13 mouse cellular contexts compared by ENCODE assay signal in genomic region chr13:59795807-59796465, GRCm38 (mm10). TPM values are rescaled to one million over a fixed set of nuclear protein-coding genes. Genes with fewer than 3 reads are reported as not detected.
DNase-seq lines count a peak whose midpoint lies in the region; ATAC-seq lines count a peak whose summit lies in the region.
"Had no signal": no experiment of that assay in that cellular context is flagged by ENCODE, and none has a peak within 500 bp of the region (broad histone marks: within the 10 kb centered on the region; RNA-seq: fewer than 3 reads in every experiment).

No protein-coding gene starts in this region.

- H3K4me1 ChIP-seq in heart, embryonic 12.5 days (replicated peaks): 0 out of 2 replicates have a peak, but pooled peaks cover 3% of the 10 kb centered on the region
- H3K4me1 ChIP-seq in liver, embryonic 15.5 days (replicated peaks): peaks cover 73% of the 10 kb centered on the region
- no peaks in the 10 kb centered on the region for H3K4me1 ChIP-seq in stomach, embryonic 16.5 days (ENCODE audit: control insufficient read depth, insufficient read depth, low read length)
- H3K4me1 ChIP-seq: limb, embryonic 10.5 days had no signal

- H3K27ac ChIP-seq in heart, embryonic 12.5 days (ENCODE audit: poor library complexity, severe bottlenecking): no peak overlapping the region
- peak overlapping the region; percentile 97 for H3K27ac ChIP-seq in liver, embryonic 15.5 days (replicated peaks)
- no peak overlapping the region for H3K27ac ChIP-seq in stomach, embryonic 16.5 days (ENCODE audit: low read length)
- H3K27ac ChIP-seq: limb, embryonic 10.5 days had no signal

- no peak overlapping the region for H3K4me2 ChIP-seq in heart, embryonic 12.5 days
- H3K4me2 ChIP-seq in liver, embryonic 15.5 days: peak overlapping the region; percentile 57
- no peak overlapping the region for H3K4me2 ChIP-seq in stomach, embryonic 16.5 days (ENCODE audit: low read depth, low read length)

- 85% methylated on average over 6 of the region's 6 CpGs for WGBS in heart, embryonic 12.5 days
- 29% methylated on average over 6 of the region's 6 CpGs for WGBS in liver, embryonic 15.5 days (ENCODE audit: insufficient replicate concordance)
- 89% methylated on average over 6 of the region's 6 CpGs for WGBS in stomach, embryonic 16.5 days

- H3K9me3 ChIP-seq in heart, embryonic 12.5 days (replicated peaks): no peaks in the 10 kb centered on the region
- no peaks in the 10 kb centered on the region for H3K9me3 ChIP-seq in liver, embryonic 15.5 days (replicated peaks)
- H3K9me3 ChIP-seq in stomach, embryonic 16.5 days (replicated peaks; ENCODE audit: control insufficient read depth, low read length): no peaks in the 10 kb centered on the region
- H3K9me3 ChIP-seq: limb, embryonic 10.5 days had no signal

- H3K9ac ChIP-seq in heart, embryonic 12.5 days: no peak overlapping the region
- peak overlapping the region; percentile 55 for H3K9ac ChIP-seq in liver, embryonic 15.5 days
- no peak overlapping the region for H3K9ac ChIP-seq in stomach, embryonic 16.5 days (ENCODE audit: low read length)

- DNase-seq in heart, postnatal 25 days (ENCODE audit: low spot score): no peak
- DNase-seq in adipocyte (ENCODE audit: low spot score): no peak
- no peak for DNase-seq in left cerebral cortex, adult 8-10 months (ENCODE audit: low spot score in 2 of 2)
- DNase-seq: cerebellum, postnatal 14 days had no signal

- H3K36me3 ChIP-seq in heart, embryonic 12.5 days: peaks cover 89% of the 10 kb centered on the region
- H3K36me3 ChIP-seq in liver, embryonic 15.5 days (replicated peaks): peaks cover 100% of the 10 kb centered on the region
- H3K36me3 ChIP-seq in stomach, embryonic 16.5 days (ENCODE audit: control insufficient read depth, insufficient read depth, low read length): peaks cover 49% of the 10 kb centered on the region

- peak; percentile 84 for ATAC-seq in heart, embryonic 12.5 days (ENCODE audit: insufficient number of reproducible peaks, low FRiP score)
- ATAC-seq in erythroblast, adult 5-6 weeks (replicated peaks; ENCODE audit: low FRiP score, poor library complexity, severe bottlenecking): peak; percentile 86
- ATAC-seq in liver, embryonic 15.5 days (ENCODE audit: insufficient read depth): peak; percentile 97
- peak; percentile 69 for ATAC-seq in stomach, embryonic 16.5 days (ENCODE audit: insufficient read depth, low FRiP score)
- no peak for ATAC-seq in inflammation-experienced regulatory T-cells, adult 6 months

- H3K4me3 ChIP-seq in heart, embryonic 12.5 days: no peak overlapping the region
- peak overlapping the region; percentile 21 for H3K4me3 ChIP-seq in liver, embryonic 15.5 days (replicated peaks)
- no peak overlapping the region for H3K4me3 ChIP-seq in stomach, embryonic 16.5 days (replicated peaks; ENCODE audit: low read length)
- H3K4me3 ChIP-seq: limb, embryonic 10.5 days; myocyte had no signal

- no peaks in the 10 kb centered on the region for H3K27me3 ChIP-seq in heart, embryonic 12.5 days (replicated peaks)
- no peaks in the 10 kb centered on the region for H3K27me3 ChIP-seq in liver, embryonic 15.5 days
- H3K27me3 ChIP-seq in stomach, embryonic 16.5 days (ENCODE audit: control insufficient read depth, insufficient read depth, low read length): no peaks in the 10 kb centered on the region

- intact Hi-C loops in heart, postnatal 25 days (cut with DNase I): no loop called here

RNA-seq across cellular contexts. Expression of gene Gm49354, which starts 13.9 kb away (rescaled TPM):
- not detected in 2 replicates for polyA plus RNA-seq in heart, embryonic 12.5 days (2016; fragmentation: Nextera tagmentation; extraction: Ambion mirVana)
- not detected for total RNA-seq in heart, postnatal 25 days (2021)
- total RNA-seq in erythroblast, adult 5-6 weeks (2015; ENCODE audit: low replicate concordance): not detected in 2 replicates
- total RNA-seq in erythroblast, adult 5-6 weeks (2017; ENCODE audit: low replicate concordance): 254 and 1,206 TPM in 2 replicates
- polyA plus RNA-seq in liver, embryonic 15.5 days (2015; fragmentation: Nextera tagmentation; extraction: Ambion mirVana): not detected in 2 replicates
- polyA plus RNA-seq in stomach, embryonic 16.5 days (2015; fragmentation: Nextera tagmentation; extraction: Ambion mirVana): not detected in 2 replicates
- polyA plus RNA-seq in inflammation-experienced regulatory T-cells, adult 6 months (2017; shearing (Covaris generic)): not detected
- not detected for total RNA-seq in left cerebral cortex, adult 8-10 months (2022)
- total RNA-seq: adrenal gland, postnatal 4 days had no signal
- polyA plus RNA-seq: large intestine, adult 2 months; limb, embryonic 10.5 days; myocyte had no signal

RNA-seq across cellular contexts. Expression of gene Isca1, which starts 26.3 kb away (rescaled TPM):
- 155 and 159 TPM in 2 replicates for polyA plus RNA-seq in heart, embryonic 12.5 days (2016; fragmentation: Nextera tagmentation; extraction: Ambion mirVana)
- 100 to 1,000 TPM; 221 to 222 TPM for total RNA-seq in heart, postnatal 25 days (2021)
- total RNA-seq in erythroblast, adult 5-6 weeks (2015; ENCODE audit: low replicate concordance): 667 and 741 TPM in 2 replicates
- 673 and 742 TPM in 2 replicates for total RNA-seq in erythroblast, adult 5-6 weeks (2017; ENCODE audit: low replicate concordance)
- 231 and 236 TPM in 2 replicates for polyA plus RNA-seq in liver, embryonic 15.5 days (2015; fragmentation: Nextera tagmentation; extraction: Ambion mirVana)
- polyA plus RNA-seq in stomach, embryonic 16.5 days (2015; fragmentation: Nextera tagmentation; extraction: Ambion mirVana): 122 and 134 TPM in 2 replicates
- polyA plus RNA-seq in inflammation-experienced regulatory T-cells, adult 6 months (2017; shearing (Covaris generic)): 10 to 100 TPM; 50.8 to 59.8 (median 57.7) TPM
- total RNA-seq in left cerebral cortex, adult 8-10 months (2022): 100 to 1,000 TPM; 134 to 159 (median 150) TPM

RNA-seq across cellular contexts. Expression of gene Tut7, which starts 27.0 kb away (rescaled TPM):
- 45.3 and 46.4 TPM in 2 replicates for polyA plus RNA-seq in heart, embryonic 12.5 days (2016; fragmentation: Nextera tagmentation; extraction: Ambion mirVana)
- total RNA-seq in heart, postnatal 25 days (2021): 10 to 100 TPM; 41.4 to 41.9 TPM
- 557 and 663 TPM in 2 replicates for total RNA-seq in erythroblast, adult 5-6 weeks (2015; ENCODE audit: low replicate concordance)
- total RNA-seq in erythroblast, adult 5-6 weeks (2017; ENCODE audit: low replicate concordance): 973 and 1,053 TPM in 2 replicates
- 57.2 and 60.4 TPM in 2 replicates for polyA plus RNA-seq in liver, embryonic 15.5 days (2015; fragmentation: Nextera tagmentation; extraction: Ambion mirVana)
- polyA plus RNA-seq in stomach, embryonic 16.5 days (2015; fragmentation: Nextera tagmentation; extraction: Ambion mirVana): 52.4 and 52.9 TPM in 2 replicates
- polyA plus RNA-seq in inflammation-experienced regulatory T-cells, adult 6 months (2017; shearing (Covaris generic)): 10 to 100 TPM; 67.6 to 73.9 (median 72.7) TPM
- total RNA-seq in left cerebral cortex, adult 8-10 months (2022): 10 to 100 TPM; 58.7 to 64.0 (median 59.9) TPM

RNA-seq across cellular contexts. Expression of gene 1700014D04Rik, which starts 49.4 kb away (rescaled TPM):
- 0.17 TPM in 1 of 2 replicates, not detected in the other for polyA plus RNA-seq in heart, embryonic 12.5 days (2016; fragmentation: Nextera tagmentation; extraction: Ambion mirVana)
- not detected for total RNA-seq in heart, postnatal 25 days (2021)
- 0.77 TPM in 1 of 2 replicates, not detected in the other for total RNA-seq in erythroblast, adult 5-6 weeks (2015; ENCODE audit: low replicate concordance)
- 0.42 and 4.8 TPM in 2 replicates for total RNA-seq in erythroblast, adult 5-6 weeks (2017; ENCODE audit: low replicate concordance)
- not detected in 2 replicates for polyA plus RNA-seq in liver, embryonic 15.5 days (2015; fragmentation: Nextera tagmentation; extraction: Ambion mirVana)
- polyA plus RNA-seq in stomach, embryonic 16.5 days (2015; fragmentation: Nextera tagmentation; extraction: Ambion mirVana): 0.10 TPM in 1 of 2 replicates, not detected in the other
- polyA plus RNA-seq in inflammation-experienced regulatory T-cells, adult 6 months (2017; shearing (Covaris generic)): not detected
- total RNA-seq in left cerebral cortex, adult 8-10 months (2022): 1 to 10 TPM in 3 of 4 experiments, under 1 TPM in 1; 0.78 to 1.8 (median 1.1) TPM
- polyA plus RNA-seq: large intestine, adult 2 months; myocyte had no signal
